Mouse (Mus musculus): ENCODE results near the gene Tgoln1. TPM values are rescaled to one million over a fixed set of nuclear protein-coding genes. Genes with fewer than 3 reads are reported as not detected.

Gene Tgoln1
- total and polyA plus RNA-seq, 3 experiments, result 22.6 to 33.6 (median 23.5) TPM

DNA sequence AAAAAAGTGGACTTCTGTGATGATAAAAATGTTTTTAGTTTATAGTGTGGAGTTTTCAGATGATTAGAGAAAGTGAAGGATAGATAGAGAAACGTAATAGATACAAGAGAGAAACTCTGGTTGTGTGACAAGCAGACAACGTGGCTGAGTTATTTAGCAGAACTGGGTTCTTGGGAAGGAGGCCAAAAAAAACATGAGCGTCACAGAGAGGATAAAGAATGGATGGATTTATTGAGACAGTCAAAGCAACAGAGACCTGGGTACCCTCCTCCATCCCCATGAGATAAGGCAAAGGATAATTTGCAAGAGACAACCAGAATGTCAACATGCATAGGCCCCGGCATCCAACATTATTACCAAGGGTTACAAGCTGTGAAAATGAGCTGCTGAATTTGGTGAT is 6.5 kb downstream of the Tgoln1 start:
- Histone ChIP-seq H3K36me3 (replicated peaks in 1 of 2; ENCODE audit: control insufficient read depth in 1 of 2, insufficient read depth in 1 of 2, low read length in 1 of 2) (peaks cover 67 to 85% of the 10 kb centered on the region in 2 experiments), H3K9me3 (replicated peaks; ENCODE audit: low read length) (no peaks in the 10 kb centered on the region), H3K27ac (ENCODE audit: insufficient read depth, low read depth) (no peak overlapping the region), H3K4me3 (replicated peaks in 1 of 3; ENCODE audit: low read depth in 2 of 3, low read length in 2 of 3, poor library complexity in 1 of 3) (no peak overlapping the region), H3K27me3 (replicated peaks) (no peaks in the 10 kb centered on the region), H3K9ac (ENCODE audit: insufficient read depth, low read depth) (no peak overlapping the region), H3K4me1 (ENCODE audit: control insufficient read depth in 1 of 2, insufficient read depth in 2 of 2) (peaks cover 5 to 14% of the 10 kb centered on the region in 2 experiments), H3K4me2 (ENCODE audit: insufficient read depth, low read depth, poor library complexity, severe bottlenecking) (no peak overlapping the region), H3K79me2 (replicated peaks; ENCODE audit: control insufficient read depth, extremely low read depth, insufficient read depth, poor library complexity, severe bottlenecking) (peaks cover 18% of the 10 kb centered on the region)
- DNase-seq (ENCODE audit: extremely low read depth), result no peak
- TF ChIP-seq HCFC1 (IDR thresholded peaks at IDR 0.05; ENCODE audit: low read depth, low read length) (no peak), USF2 (conservative IDR thresholded peaks at IDR 0.05; ENCODE audit: low read depth, low read length) (no peak), ETS1 (conservative IDR thresholded peaks at IDR 0.05; ENCODE audit: low read depth, low read length) (no peak), MYC (IDR thresholded peaks at IDR 0.05; ENCODE audit: low read depth, low read length) (no peak), ZNF384 (IDR thresholded peaks at IDR 0.05; ENCODE audit: low read depth, low read length) (no peak), ZKSCAN1 (IDR thresholded peaks at IDR 0.05; ENCODE audit: borderline replicate concordance, low read depth, low read length) (no peak), ZC3H11A (IDR thresholded peaks at IDR 0.05; ENCODE audit: low read depth, low read length) (no peak), KAT2A (IDR thresholded peaks at IDR 0.05; ENCODE audit: insufficient replicate concordance, low read length) (no peak), POLR2AphosphoS2 (IDR thresholded peaks at IDR 0.05; ENCODE audit: low read depth, low read length) (no peak), EP300 (IDR thresholded peaks at IDR 0.05; ENCODE audit: low read length) (no peak), TCF12 (IDR thresholded peaks at IDR 0.05; ENCODE audit: low read depth, low read length) (no peak), JUN (IDR thresholded peaks at IDR 0.05; ENCODE audit: insufficient read depth, low read depth, low read length) (no peak), CTCF (conservative IDR thresholded peaks at IDR 0.05 in 1 of 2, IDR thresholded peaks at IDR 0.05 in 1 of 2; ENCODE audit: low read depth in 2 of 2, low read length in 2 of 2) (no peak), NRF1 (IDR thresholded peaks at IDR 0.05; ENCODE audit: low read depth, low read length) (no peak), JUND (conservative IDR thresholded peaks at IDR 0.05; ENCODE audit: low read depth, low read length) (no peak), TBP (conservative IDR thresholded peaks at IDR 0.05; ENCODE audit: low read depth, low read length) (no peak)
- dilution Hi-C loops (cut with MboI; ENCODE audit: extremely low pct_ligation_motif_present, extremely low pct_unique_long_range_greater_than_20kb, low sequenced_read_pairs), result no loop called here
- in situ Hi-C loops (cut with MboI; ENCODE audit: low pct_ligation_motif_present, low pct_unique_long_range_greater_than_20kb, low sequenced_read_pairs), result no loop called here

DNA sequence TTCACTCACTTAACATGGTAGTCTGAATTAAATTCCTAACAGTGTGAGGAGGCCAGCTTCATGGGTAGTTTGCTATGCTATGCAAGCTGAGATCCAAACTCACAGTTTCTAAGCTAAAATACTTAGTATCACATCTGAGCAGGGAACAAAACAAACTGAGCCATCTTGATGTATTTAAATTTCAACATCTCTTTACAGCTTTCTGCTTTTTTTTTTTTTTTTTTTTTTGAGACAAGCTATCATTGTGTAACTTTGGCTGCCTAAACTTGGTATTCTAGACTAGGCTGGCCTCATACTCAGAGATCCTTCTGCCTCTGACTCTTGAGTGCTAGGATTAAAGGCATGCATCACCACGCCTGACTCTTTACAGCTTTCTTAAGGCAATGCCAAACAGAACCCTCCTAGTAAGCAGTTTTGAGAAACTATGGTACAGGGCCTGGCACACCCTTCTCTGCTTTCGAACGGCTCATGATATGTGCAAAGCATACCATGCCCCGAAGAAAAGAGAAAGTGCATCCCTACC is 8.1 kb downstream of the Tgoln1 start:
- Histone ChIP-seq H3K27me3 (replicated peaks) (no peaks in the 10 kb centered on the region), H3K4me1 (ENCODE audit: control insufficient read depth in 1 of 2, insufficient read depth in 2 of 2) (peaks cover 5 to 7% of the 10 kb centered on the region in 2 experiments), H3K9me3 (replicated peaks; ENCODE audit: low read length) (no peaks in the 10 kb centered on the region), H3K4me2 (ENCODE audit: insufficient read depth, low read depth, poor library complexity, severe bottlenecking) (no peak overlapping the region), H3K27ac (ENCODE audit: insufficient read depth, low read depth) (no peak overlapping the region), H3K36me3 (replicated peaks in 1 of 2; ENCODE audit: control insufficient read depth in 1 of 2, insufficient read depth in 1 of 2, low read length in 1 of 2) (peaks cover 62 to 93% of the 10 kb centered on the region in 2 experiments), H3K4me3 (replicated peaks in 1 of 3; ENCODE audit: low read depth in 2 of 3, low read length in 2 of 3, poor library complexity in 1 of 3) (no peak overlapping the region), H3K79me2 (replicated peaks; ENCODE audit: control insufficient read depth, extremely low read depth, insufficient read depth, poor library complexity, severe bottlenecking) (peaks cover 4% of the 10 kb centered on the region; the same call in 1 of the 2 replicates), H3K9ac (ENCODE audit: insufficient read depth, low read depth) (no peak overlapping the region)
- TF ChIP-seq ELF1 (IDR thresholded peaks at IDR 0.05; ENCODE audit: low read depth, low read length) (no peak), GABPA (IDR thresholded peaks at IDR 0.05; ENCODE audit: insufficient replicate concordance, low read depth, low read length) (no peak), NRF1 (IDR thresholded peaks at IDR 0.05; ENCODE audit: low read depth, low read length) (no peak), USF2 (conservative IDR thresholded peaks at IDR 0.05; ENCODE audit: low read depth, low read length) (no peak), MAX (IDR thresholded peaks at IDR 0.05; ENCODE audit: low read length) (no peak), ZNF384 (IDR thresholded peaks at IDR 0.05; ENCODE audit: low read depth, low read length) (no peak), POLR2A (IDR thresholded peaks at IDR 0.05; ENCODE audit: low read depth, low read length) (no peak), NELFE (IDR thresholded peaks at IDR 0.05; ENCODE audit: low read depth, low read length) (no peak), SMC3 (IDR thresholded peaks at IDR 0.05; ENCODE audit: low read depth, low read length) (no peak), CHD2 (IDR thresholded peaks at IDR 0.05; ENCODE audit: low read length) (no peak), EP300 (IDR thresholded peaks at IDR 0.05; ENCODE audit: low read length) (no peak), ZKSCAN1 (IDR thresholded peaks at IDR 0.05; ENCODE audit: borderline replicate concordance, low read depth, low read length) (no peak), MAFK (IDR thresholded peaks at IDR 0.05; ENCODE audit: insufficient replicate concordance, low read length) (no peak), KAT2A (IDR thresholded peaks at IDR 0.05; ENCODE audit: insufficient replicate concordance, low read length) (no peak), E2F4 (IDR thresholded peaks at IDR 0.05; ENCODE audit: insufficient replicate concordance, low read depth, low read length) (no peak), ZC3H11A (IDR thresholded peaks at IDR 0.05; ENCODE audit: low read depth, low read length) (no peak), MEF2A (IDR thresholded peaks at IDR 0.05; ENCODE audit: borderline replicate concordance, low read depth, low read length) (no peak), RAD21 (IDR thresholded peaks at IDR 0.05; ENCODE audit: low read depth, low read length) (no peak), CTCF (conservative IDR thresholded peaks at IDR 0.05 in 1 of 2, IDR thresholded peaks at IDR 0.05 in 1 of 2; ENCODE audit: low read depth in 2 of 2, low read length in 2 of 2) (no peak)
- dilution Hi-C loops (cut with MboI; ENCODE audit: extremely low pct_ligation_motif_present, extremely low pct_unique_long_range_greater_than_20kb, low sequenced_read_pairs) (no loop called here), in situ Hi-C loops (cut with MboI; ENCODE audit: low pct_ligation_motif_present, low pct_unique_long_range_greater_than_20kb, low sequenced_read_pairs) (no loop called here)
- DNase-seq (ENCODE audit: extremely low read depth), result no peak

All from CH12.LX (cell line).